ENCODE assay signal across 12 mouse cellular contexts in the genomic region with DNA sequence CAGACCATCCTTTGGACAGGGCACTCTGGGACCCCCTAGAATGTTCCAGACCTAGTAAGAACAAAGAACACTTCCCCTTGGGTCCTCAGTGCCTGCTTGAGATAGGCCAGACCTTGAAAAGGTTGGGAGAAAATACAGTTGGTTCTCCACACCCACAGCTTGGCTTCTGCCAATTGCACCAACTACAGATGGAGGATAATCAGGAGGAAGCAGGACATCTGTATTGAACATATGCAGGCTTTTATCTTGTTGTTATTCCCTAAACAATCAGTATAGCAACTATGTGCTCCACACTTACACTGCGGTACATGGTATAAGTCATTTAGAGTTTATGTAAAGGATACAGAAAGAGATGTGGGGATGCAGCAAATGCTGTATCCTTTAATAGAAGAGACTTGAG.
"Had no signal": no experiment of that assay in that cellular context is flagged by ENCODE, and none has a peak within 500 bp of the region (broad histone marks: within the 10 kb centered on the region; RNA-seq: fewer than 3 reads in every experiment).

No protein-coding gene starts in this region.

- DNase-seq: gastrocnemius, adult 2 months; gastrocnemius, postnatal 10 days; gastrocnemius, postnatal 25 days; heart, adult 18-20 months; heart, postnatal 10 days; heart, postnatal 4 days; kidney, adult 18-20 months; kidney, adult 8-10 months; kidney, postnatal 10 days; kidney, postnatal 25 days; kidney, postnatal 4 days; left cerebral cortex, postnatal 4 days had no signal
